Mouse (Mus musculus): ENCODE results near the gene Map3k14. TPM values are rescaled to one million over a fixed set of nuclear protein-coding genes. Genes with fewer than 3 reads are reported as not detected.
"Not testable (repeated sequence)": the region's sequence is repeated elsewhere in the genome, so short reads cannot be mapped to it uniquely, and the experiment has no call there.

The Map3k14 gene
- polyA plus RNA-seq, 1 experiment from 2014 or later = 4.8 TPM

DNA sequence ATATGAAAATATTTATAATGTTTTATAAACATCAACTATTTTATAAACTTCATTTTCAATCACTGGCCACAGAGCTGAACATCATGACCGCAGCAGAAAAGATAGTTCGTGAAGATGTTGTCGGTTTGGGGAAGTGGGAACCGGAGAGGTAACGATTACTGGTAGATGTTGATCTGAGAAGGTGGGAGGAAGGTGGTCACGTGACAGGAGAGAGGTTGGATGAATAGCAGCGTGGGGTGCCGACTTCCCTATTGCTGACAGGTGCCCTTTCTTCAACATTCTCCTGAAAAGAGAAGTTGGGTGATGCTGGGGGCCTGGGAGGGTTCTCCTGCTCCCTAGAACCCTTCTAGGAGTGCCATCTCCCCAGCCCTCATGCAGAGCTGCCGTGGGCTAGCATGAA lies 37.3 kb upstream of the Map3k14 start:
- 86% methylated on average over 9 of the region's 9 CpGs for WGBS

DNA sequence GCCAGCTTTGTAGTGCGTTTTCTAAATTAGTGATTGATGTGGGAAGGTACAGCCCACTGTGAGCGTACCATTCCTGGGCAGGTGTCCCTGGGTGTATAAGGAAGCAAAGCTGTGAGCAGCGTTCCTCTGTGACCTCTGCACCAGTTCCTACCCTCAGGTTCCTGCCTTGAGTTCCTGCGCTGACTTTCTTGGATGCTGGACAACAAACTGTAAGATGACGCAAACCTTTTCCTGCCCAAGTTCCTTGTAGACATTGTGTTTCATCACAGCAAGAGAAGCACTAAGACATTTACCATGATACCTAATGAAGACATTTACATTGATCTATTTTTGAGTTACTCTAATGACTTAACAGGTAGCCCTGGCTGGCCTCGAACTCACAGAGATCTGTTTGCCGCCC lies 27.5 kb upstream of the Map3k14 start:
- H3K4me2 ChIP-seq (replicated peaks; ENCODE audit: low read depth, low read length) = no peak overlapping the region
- no peak overlapping the region for H3K27ac ChIP-seq (ENCODE audit: low read depth, low read length)
- ATAC-seq (ENCODE audit: low FRiP score, low TSS enrichment) = no peak
- no peak overlapping the region for H3K9ac ChIP-seq (ENCODE audit: low read depth, low read length)
- 91% methylated on average over 7 of the region's 7 CpGs for WGBS
- no peak overlapping the region for H3K4me3 ChIP-seq (ENCODE audit: low read length)
- no peaks in the 10 kb centered on the region; the same call in 1 of the 2 replicates for H3K4me1 ChIP-seq (ENCODE audit: control insufficient read depth, insufficient read depth, low read length)
- no peaks in the 10 kb centered on the region for H3K9me3 ChIP-seq (ENCODE audit: control insufficient read depth, low read length)
- H3K27me3 ChIP-seq (ENCODE audit: control insufficient read depth, insufficient read depth, low read length) = no peaks in the 10 kb centered on the region
- no peaks in the 10 kb centered on the region for H3K36me3 ChIP-seq (ENCODE audit: control insufficient read depth, insufficient read depth, low read length)

More for the DNA sequence above, 37.3 kb upstream of the Map3k14 start:
- Histone ChIP-seq H3K36me3 (ENCODE audit: control insufficient read depth, insufficient read depth, low read length) (no peaks in the 10 kb centered on the region), H3K27ac (ENCODE audit: low read depth, low read length) (no peak overlapping the region), H3K4me2 (replicated peaks; ENCODE audit: low read depth, low read length) (no peak overlapping the region), H3K4me3 (ENCODE audit: low read length) (no peak overlapping the region), H3K4me1 (ENCODE audit: control insufficient read depth, insufficient read depth, low read length) (no peaks in the 10 kb centered on the region), H3K9ac (ENCODE audit: low read depth, low read length) (no peak overlapping the region), H3K9me3 (ENCODE audit: control insufficient read depth, low read length) (peaks cover 6% of the 10 kb centered on the region; the same call in 1 of the 2 replicates), H3K27me3 (ENCODE audit: control insufficient read depth, insufficient read depth, low read length) (no peaks in the 10 kb centered on the region)
- ATAC-seq (ENCODE audit: low FRiP score, low TSS enrichment) = no peak

DNA sequence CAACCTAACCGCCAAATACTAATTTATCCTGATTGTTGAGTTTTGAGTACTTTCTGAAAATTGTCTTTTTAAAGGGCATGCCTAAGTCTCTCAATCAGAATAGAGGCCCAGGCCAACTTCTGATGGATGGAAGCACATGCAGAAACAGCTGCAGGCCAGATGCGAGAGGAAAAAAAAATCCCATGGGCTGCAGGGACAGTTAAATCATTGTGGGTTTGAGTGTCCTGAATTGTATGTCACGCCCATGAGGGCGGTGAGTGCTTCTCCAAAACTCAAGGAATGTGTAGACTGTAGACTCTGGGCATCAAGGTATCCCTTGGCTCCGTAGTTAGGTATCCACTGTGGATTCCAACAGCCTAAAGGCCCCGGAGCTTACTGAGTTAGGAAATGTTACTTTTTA lies 26.8 kb upstream of the Map3k14 start:
- no peaks in the 10 kb centered on the region for H3K36me3 ChIP-seq (ENCODE audit: control insufficient read depth, insufficient read depth, low read length)
- no peaks in the 10 kb centered on the region for H3K9me3 ChIP-seq (ENCODE audit: control insufficient read depth, low read length)
- H3K27me3 ChIP-seq (ENCODE audit: control insufficient read depth, insufficient read depth, low read length) = no peaks in the 10 kb centered on the region
- no peak overlapping the region for H3K9ac ChIP-seq (ENCODE audit: low read depth, low read length)
- ATAC-seq (ENCODE audit: low FRiP score, low TSS enrichment) = no peak
- WGBS = 81% methylated on average over 6 of the region's 6 CpGs
- H3K4me2 ChIP-seq (replicated peaks; ENCODE audit: low read depth, low read length) = no peak overlapping the region
- H3K4me1 ChIP-seq (ENCODE audit: control insufficient read depth, insufficient read depth, low read length) = no peaks in the 10 kb centered on the region; the same call in 1 of the 2 replicates
- H3K27ac ChIP-seq (ENCODE audit: low read depth, low read length) = no peak overlapping the region
- no peak overlapping the region for H3K4me3 ChIP-seq (ENCODE audit: low read length)

DNA sequence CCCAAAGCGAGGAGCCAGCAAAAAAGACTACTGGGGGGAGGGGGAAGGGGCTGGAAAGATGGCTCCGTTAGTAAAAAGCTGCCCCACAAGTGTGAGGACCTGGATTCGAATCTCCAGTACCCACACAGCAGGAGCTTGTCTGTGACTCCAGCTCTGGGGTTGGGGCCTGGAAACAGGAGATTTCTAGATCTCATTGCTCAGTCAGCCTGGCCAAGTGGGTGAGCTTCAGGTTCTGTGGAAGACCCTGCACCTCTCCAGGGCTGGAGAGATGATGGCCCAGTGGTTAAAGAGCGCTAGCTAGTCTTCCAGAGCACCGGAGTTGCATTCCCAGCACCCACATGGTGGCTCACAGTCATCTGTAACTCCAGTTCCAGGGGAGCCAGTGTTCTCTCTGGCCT lies 25.6 kb upstream of the Map3k14 start:
- H3K4me1 ChIP-seq (ENCODE audit: control insufficient read depth, insufficient read depth, low read length) = peaks cover 5% of the 10 kb centered on the region
- no peak overlapping the region for H3K4me2 ChIP-seq (replicated peaks; ENCODE audit: low read depth, low read length)
- H3K27ac ChIP-seq (ENCODE audit: low read depth, low read length) = no peak overlapping the region
- WGBS = 81% methylated on average over 5 of the region's 5 CpGs
- H3K27me3 ChIP-seq (ENCODE audit: control insufficient read depth, insufficient read depth, low read length) = no peaks in the 10 kb centered on the region
- H3K9ac ChIP-seq (ENCODE audit: low read depth, low read length) = no peak overlapping the region
- no peaks in the 10 kb centered on the region for H3K9me3 ChIP-seq (ENCODE audit: control insufficient read depth, low read length)
- H3K4me3 ChIP-seq (ENCODE audit: low read length) = no peak overlapping the region
- H3K36me3 ChIP-seq (ENCODE audit: control insufficient read depth, insufficient read depth, low read length) = no peaks in the 10 kb centered on the region
- ATAC-seq (ENCODE audit: low FRiP score, low TSS enrichment) = no peak

DNA sequence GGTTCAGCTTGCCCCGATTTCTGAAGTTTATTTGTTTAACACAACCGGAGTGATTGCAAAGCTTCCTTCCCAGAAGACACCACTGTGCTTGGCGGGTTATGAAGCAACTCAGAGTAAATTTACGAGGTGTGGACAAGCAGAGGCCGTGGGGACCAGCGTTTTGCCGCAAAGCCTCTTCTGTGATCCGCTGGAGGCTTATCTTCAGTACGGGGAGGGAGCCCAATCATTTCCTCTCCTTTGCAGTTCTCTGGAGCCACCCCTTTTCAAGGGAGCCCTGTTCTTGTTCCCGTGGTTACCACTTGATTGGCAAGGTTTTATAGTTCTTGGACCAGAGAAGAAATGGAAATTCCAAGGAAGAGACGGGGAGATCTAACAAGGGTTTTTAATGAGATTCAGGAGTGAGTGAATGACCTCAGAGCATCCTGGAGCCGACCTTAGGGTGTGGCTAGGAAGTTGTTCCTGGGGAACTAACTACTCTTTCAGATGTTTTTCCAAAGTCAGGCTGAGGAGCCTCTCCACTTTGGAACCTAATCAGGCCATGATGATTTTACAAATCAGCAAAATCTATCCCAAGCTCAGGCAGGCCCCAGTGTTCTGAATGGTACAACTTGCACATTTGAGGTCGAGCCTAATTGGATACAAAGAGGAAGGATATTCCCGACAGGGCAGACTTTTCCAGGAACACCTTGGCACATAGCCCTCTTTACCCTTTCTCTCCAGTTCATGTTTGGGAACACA lies 25.0 kb upstream of the Map3k14 start:
- 0 out of 2 replicates have a peak overlapping the region, but pooled peaks have one; percentile 13 for H3K27ac ChIP-seq (ENCODE audit: low read depth, low read length)
- H3K36me3 ChIP-seq (ENCODE audit: control insufficient read depth, insufficient read depth, low read length) = no peaks in the 10 kb centered on the region
- WGBS = 11% methylated on average over 14 of the region's 14 CpGs
- no peak overlapping the region for H3K9ac ChIP-seq (ENCODE audit: low read depth, low read length)
- 0 out of 2 replicates have a peak overlapping the region, but pooled peaks have one; percentile 3 for H3K4me2 ChIP-seq (replicated peaks; ENCODE audit: low read depth, low read length)
- H3K4me1 ChIP-seq (ENCODE audit: control insufficient read depth, insufficient read depth, low read length) = peaks cover 5% of the 10 kb centered on the region
- no peak overlapping the region for H3K4me3 ChIP-seq (ENCODE audit: low read length)
- ATAC-seq (ENCODE audit: low FRiP score, low TSS enrichment) = peak; percentile 82
- no peaks in the 10 kb centered on the region for H3K27me3 ChIP-seq (ENCODE audit: control insufficient read depth, insufficient read depth, low read length)
- H3K9me3 ChIP-seq (ENCODE audit: control insufficient read depth, low read length) = no peaks in the 10 kb centered on the region

DNA sequence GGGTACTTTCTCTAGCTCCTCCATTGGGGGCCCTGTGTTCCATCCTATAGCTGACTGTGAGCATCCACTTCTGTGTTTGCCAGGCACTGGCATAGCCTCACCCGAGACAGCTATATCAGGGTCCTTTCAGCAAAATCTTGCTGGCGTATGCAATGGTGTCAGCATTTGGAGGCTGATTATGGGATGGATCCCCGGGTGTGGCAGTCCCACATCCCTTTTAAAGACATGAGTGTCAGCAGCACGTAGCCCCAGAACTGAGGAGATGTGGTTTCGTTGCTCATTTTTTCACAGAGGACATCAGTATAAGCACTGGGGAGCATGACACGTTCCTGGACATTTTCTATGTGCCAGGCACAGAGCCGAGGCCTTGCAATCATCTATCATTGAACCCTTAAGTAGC lies 23.6 kb upstream of the Map3k14 start:
- 89% methylated on average over 7 of the region's 7 CpGs for WGBS
- H3K36me3 ChIP-seq (ENCODE audit: control insufficient read depth, insufficient read depth, low read length) = not testable (repeated sequence)

DNA sequence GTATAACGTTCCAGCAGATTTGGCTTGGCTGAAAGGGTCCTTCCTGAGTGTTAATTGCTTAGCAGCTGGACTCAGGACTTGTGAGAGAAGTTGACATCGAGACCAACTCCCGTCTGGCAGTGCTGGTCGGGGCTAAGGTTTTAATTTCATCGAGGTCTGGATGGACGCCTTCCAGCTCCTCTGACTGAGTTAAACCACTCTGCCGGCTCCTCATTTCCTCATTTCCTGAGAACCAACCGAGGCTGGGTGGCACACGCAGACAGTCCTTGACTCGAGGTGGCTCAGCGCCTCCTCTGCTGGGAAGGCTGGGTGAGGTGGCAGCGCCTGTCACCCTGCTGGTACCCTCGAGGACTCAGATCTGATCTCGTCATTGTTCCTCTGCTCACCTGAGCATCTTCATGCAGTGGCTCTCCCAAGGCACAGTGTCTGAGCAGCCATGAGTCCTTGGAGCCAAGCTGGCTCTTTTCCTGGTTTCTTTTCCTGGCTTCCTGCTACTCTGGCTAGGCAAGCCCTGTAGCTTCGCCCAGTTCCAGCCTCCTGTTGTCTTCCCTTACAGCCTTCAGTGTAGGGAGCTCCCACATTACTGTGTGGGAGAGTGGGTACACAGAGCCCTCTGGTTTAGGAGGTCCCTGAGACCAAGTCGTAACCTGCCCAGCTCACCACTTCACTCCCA lies 21.2 kb upstream of the Map3k14 start:
- H3K9me3 ChIP-seq (ENCODE audit: control insufficient read depth, low read length) = no peaks in the 10 kb centered on the region
- no peak overlapping the region for H3K4me2 ChIP-seq (replicated peaks; ENCODE audit: low read depth, low read length)
- H3K27ac ChIP-seq (ENCODE audit: low read depth, low read length) = no peak overlapping the region
- peaks cover 12% of the 10 kb centered on the region for H3K4me1 ChIP-seq (ENCODE audit: control insufficient read depth, insufficient read depth, low read length)
- no peak overlapping the region for H3K9ac ChIP-seq (ENCODE audit: low read depth, low read length)
- H3K36me3 ChIP-seq (ENCODE audit: control insufficient read depth, insufficient read depth, low read length) = no peaks in the 10 kb centered on the region
- ATAC-seq (ENCODE audit: low FRiP score, low TSS enrichment) = no peak
- no peak overlapping the region for H3K4me3 ChIP-seq (ENCODE audit: low read length)
- WGBS = 44% methylated on average over 16 of the region's 16 CpGs
- H3K27me3 ChIP-seq (ENCODE audit: control insufficient read depth, insufficient read depth, low read length) = no peaks in the 10 kb centered on the region

More for the DNA sequence above, 23.6 kb upstream of the Map3k14 start:
- not testable (repeated sequence) for H3K4me2 ChIP-seq (replicated peaks; ENCODE audit: low read depth, low read length); H3K4me3 ChIP-seq (ENCODE audit: low read length); ATAC-seq (ENCODE audit: low FRiP score, low TSS enrichment); H3K9me3 ChIP-seq (ENCODE audit: control insufficient read depth, low read length); H3K27me3 ChIP-seq (ENCODE audit: control insufficient read depth, insufficient read depth, low read length); H3K27ac ChIP-seq (ENCODE audit: low read depth, low read length); H3K9ac ChIP-seq (ENCODE audit: low read depth, low read length)
- H3K4me1 ChIP-seq (ENCODE audit: control insufficient read depth, insufficient read depth, low read length) = peaks cover 11% of the 10 kb centered on the region

DNA sequence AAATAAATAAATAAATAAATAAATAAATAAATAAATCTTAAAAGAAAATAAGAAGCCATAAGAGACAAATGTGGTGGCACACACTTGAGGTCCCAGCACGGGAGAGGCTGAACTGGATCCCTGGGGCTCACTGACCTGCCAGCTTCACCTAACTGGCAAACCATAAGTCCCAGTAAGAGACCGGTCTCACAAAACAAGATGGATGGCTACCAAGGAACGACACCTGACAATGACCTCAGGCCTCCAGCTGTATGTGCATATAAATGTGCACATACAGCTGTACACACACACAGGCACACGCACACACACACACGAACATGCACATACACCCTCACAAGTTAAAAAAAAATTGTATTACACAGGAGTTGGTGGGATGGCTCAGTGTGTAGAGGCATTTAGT lies 19.6 kb upstream of the Map3k14 start:
- no peak overlapping the region for H3K4me2 ChIP-seq (replicated peaks; ENCODE audit: low read depth, low read length)
- no peak for ATAC-seq (ENCODE audit: low FRiP score, low TSS enrichment)
- no peak overlapping the region for H3K4me3 ChIP-seq (ENCODE audit: low read length)
- peaks cover 12% of the 10 kb centered on the region for H3K4me1 ChIP-seq (ENCODE audit: control insufficient read depth, insufficient read depth, low read length)
- H3K27ac ChIP-seq (ENCODE audit: low read depth, low read length) = no peak overlapping the region
- H3K9ac ChIP-seq (ENCODE audit: low read depth, low read length) = no peak overlapping the region
- H3K9me3 ChIP-seq (ENCODE audit: control insufficient read depth, low read length) = no peaks in the 10 kb centered on the region
- no peaks in the 10 kb centered on the region for H3K36me3 ChIP-seq (ENCODE audit: control insufficient read depth, insufficient read depth, low read length)
- H3K27me3 ChIP-seq (ENCODE audit: control insufficient read depth, insufficient read depth, low read length) = no peaks in the 10 kb centered on the region
- 93% methylated on average over 5 of the region's 5 CpGs for WGBS

DNA sequence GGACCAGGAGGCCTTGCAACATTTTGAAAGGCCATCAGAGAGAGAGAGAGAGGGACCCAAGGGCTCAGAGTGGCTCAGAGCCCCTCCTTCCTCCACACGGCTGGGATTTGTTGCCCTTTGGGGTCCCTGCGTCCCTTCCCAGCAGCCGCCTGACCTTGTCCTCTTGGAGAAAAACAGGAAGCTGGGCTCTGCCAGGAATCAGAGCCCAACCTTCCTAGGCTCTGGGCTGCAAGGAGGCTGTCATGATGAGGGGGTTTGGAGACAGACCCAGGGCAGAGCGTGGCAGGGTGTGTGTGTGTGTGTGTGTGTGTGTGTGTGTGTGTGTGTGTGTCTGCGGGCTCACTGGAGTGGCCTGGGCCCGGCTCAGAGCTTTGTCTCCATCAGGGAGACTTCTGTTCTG lies 18.7 kb upstream of the Map3k14 start:
- H3K4me1 ChIP-seq (ENCODE audit: control insufficient read depth, insufficient read depth, low read length) = peaks cover 12% of the 10 kb centered on the region; the same call in 1 of the 2 replicates
- no peaks in the 10 kb centered on the region for H3K9me3 ChIP-seq (ENCODE audit: control insufficient read depth, low read length)
- WGBS = 29% methylated on average over 6 of the region's 6 CpGs
- H3K9ac ChIP-seq (ENCODE audit: low read depth, low read length) = no peak overlapping the region
- H3K27ac ChIP-seq (ENCODE audit: low read depth, low read length) = no peak overlapping the region
- H3K27me3 ChIP-seq (ENCODE audit: control insufficient read depth, insufficient read depth, low read length) = no peaks in the 10 kb centered on the region
- H3K4me3 ChIP-seq (ENCODE audit: low read length) = no peak overlapping the region
- peak; percentile 28; the same call in 1 of the 2 replicates for ATAC-seq (ENCODE audit: low FRiP score, low TSS enrichment)
- no peaks in the 10 kb centered on the region for H3K36me3 ChIP-seq (ENCODE audit: control insufficient read depth, insufficient read depth, low read length)
- no peak overlapping the region for H3K4me2 ChIP-seq (replicated peaks; ENCODE audit: low read depth, low read length)
